Mouse (Mus musculus): ENCODE measurements around the gene Eno3.

- TF ChIP-seq CTCF (IDR thresholded peaks at IDR 0.05; ENCODE audit: low read depth) (no peak), EP300 (IDR thresholded peaks at IDR 0.05; ENCODE audit: low read depth) (no peak)
Observed at GRCm38 (mm10) chr11:70700613-70701012, 43.6 kb downstream of the Eno3 start.
